8 mouse cellular contexts compared by ENCODE assay signal in the genomic region with DNA sequence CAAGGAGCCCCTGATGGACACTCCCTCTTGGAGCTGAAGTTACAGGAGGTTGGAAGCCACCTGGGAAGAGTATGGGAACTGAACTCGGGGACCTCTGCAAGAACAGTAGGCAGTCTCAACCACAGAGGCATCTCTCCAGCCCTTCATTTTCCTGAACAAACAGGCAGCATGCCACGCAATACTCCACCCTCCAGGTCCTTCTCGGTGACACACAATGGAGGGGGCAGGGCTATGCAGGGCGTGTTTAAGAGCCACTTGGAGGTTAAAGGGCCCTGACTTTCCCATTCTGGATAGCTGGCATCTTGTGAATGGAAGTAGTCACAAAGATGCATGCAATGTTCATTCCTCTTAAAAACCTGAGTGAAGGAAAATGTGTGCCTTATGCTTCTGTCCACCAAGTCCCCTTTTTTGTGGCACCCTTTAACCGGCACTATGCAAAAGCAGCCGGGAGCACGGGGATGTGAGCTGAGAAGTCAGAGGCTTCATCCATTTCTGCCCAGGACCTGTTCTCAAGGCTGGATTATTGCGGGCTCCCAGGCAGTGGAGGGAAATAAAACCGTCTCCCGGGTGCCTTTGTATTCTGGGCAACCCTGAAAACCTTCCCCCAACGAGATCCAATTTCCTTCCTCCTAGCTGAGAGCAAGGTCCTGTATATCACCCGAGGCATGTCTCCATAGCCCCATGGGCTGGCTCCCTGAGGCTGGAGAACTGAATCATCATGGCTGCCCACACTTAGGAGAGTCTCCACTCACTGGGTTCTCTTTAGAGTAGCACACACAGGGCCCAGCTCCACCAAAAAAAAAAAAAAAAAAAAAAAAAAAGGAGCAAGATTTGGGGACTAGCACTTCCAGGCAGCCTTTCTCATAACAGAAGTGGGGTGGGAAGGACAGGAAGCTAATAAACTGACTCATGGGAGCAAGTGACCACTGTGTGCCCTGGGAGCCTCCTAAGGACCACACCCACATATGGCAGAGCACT. TPM values are rescaled to one million over a fixed set of nuclear protein-coding genes. Genes with fewer than 3 reads are reported as not detected.
DNase-seq lines count a peak whose midpoint lies in the region; ATAC-seq lines count a peak whose summit lies in the region.

No protein-coding gene starts in this region.

- H3K27ac ChIP-seq in hindbrain, embryonic 13.5 days, result 0 out of 2 replicates have a peak overlapping the region, but pooled peaks have one; percentile 12
- H3K27ac ChIP-seq in hindbrain, embryonic 12.5 days, result no peak overlapping the region
- H3K27ac ChIP-seq in lung, embryonic 15.5 days, result peak overlapping the region; percentile 46; the same call in 1 of the 2 replicates

- peaks cover 55% of the 10 kb centered on the region for H3K4me1 ChIP-seq in hindbrain, embryonic 13.5 days (replicated peaks)
- H3K4me1 ChIP-seq in hindbrain, embryonic 12.5 days, result peaks cover 32% of the 10 kb centered on the region
- peaks cover 42% of the 10 kb centered on the region for H3K4me1 ChIP-seq in lung, embryonic 15.5 days

- intact Hi-C loops in heart, postnatal 36 days (cut with DNase I), result no loop called here

- H3K27me3 ChIP-seq in hindbrain, embryonic 13.5 days, result no peaks in the 10 kb centered on the region
- H3K27me3 ChIP-seq in hindbrain, embryonic 12.5 days, result no peaks in the 10 kb centered on the region
- H3K27me3 ChIP-seq in lung, embryonic 15.5 days, result no peaks in the 10 kb centered on the region

- H3K9me3 ChIP-seq in hindbrain, embryonic 13.5 days, result no peaks in the 10 kb centered on the region
- H3K9me3 ChIP-seq in hindbrain, embryonic 12.5 days (replicated peaks), result no peaks in the 10 kb centered on the region
- no peaks in the 10 kb centered on the region for H3K9me3 ChIP-seq in lung, embryonic 15.5 days

- ATAC-seq in hindbrain, embryonic 13.5 days (ENCODE audit: low FRiP score), result no peak
- no peak for ATAC-seq in hindbrain, embryonic 12.5 days (ENCODE audit: low FRiP score)
- no peak for ATAC-seq in lung, embryonic 15.5 days (ENCODE audit: borderline replicate concordance, extremely low read depth, low FRiP score, low TSS enrichment)
- ATAC-seq in frontal cortex, adult (ENCODE audit: low TSS enrichment), result no peak

- H3K4me2 ChIP-seq in hindbrain, embryonic 13.5 days, result peak overlapping the region; percentile 8; the same call in 1 of the 2 replicates
- H3K4me2 ChIP-seq in hindbrain, embryonic 12.5 days (replicated peaks), result no peak overlapping the region
- peak overlapping the region; percentile 12; the same call in 1 of the 2 replicates for H3K4me2 ChIP-seq in lung, embryonic 15.5 days

- H3K4me3 ChIP-seq in hindbrain, embryonic 13.5 days, result no peak overlapping the region
- no peak overlapping the region for H3K4me3 ChIP-seq in hindbrain, embryonic 12.5 days
- H3K4me3 ChIP-seq in lung, embryonic 15.5 days, result no peak overlapping the region

- H3K36me3 ChIP-seq in hindbrain, embryonic 13.5 days, result no peaks in the 10 kb centered on the region
- H3K36me3 ChIP-seq in hindbrain, embryonic 12.5 days, result no peaks in the 10 kb centered on the region
- no peaks in the 10 kb centered on the region for H3K36me3 ChIP-seq in lung, embryonic 15.5 days

- 30% methylated on average over 12 of the region's 12 CpGs for WGBS in hindbrain, embryonic 13.5 days
- WGBS in hindbrain, embryonic 12.5 days, result 29% methylated on average over 12 of the region's 12 CpGs
- WGBS in lung, embryonic 15.5 days, result 32% methylated on average over 12 of the region's 12 CpGs

- H3K9ac ChIP-seq in hindbrain, embryonic 13.5 days, result 0 out of 2 replicates have a peak overlapping the region, but pooled peaks have one; percentile 29
- no peak overlapping the region for H3K9ac ChIP-seq in hindbrain, embryonic 12.5 days
- H3K9ac ChIP-seq in lung, embryonic 15.5 days, result no peak overlapping the region

- DNase-seq in adipocyte (ENCODE audit: low spot score), result peak; percentile 68
- peak; percentile 30 to 45 for DNase-seq in heart, postnatal 36 days
- DNase-seq in B cell, adult 2 months, result no peak
- DNase-seq in ovary, postnatal 36 days (ENCODE audit: low spot score), result no peak

RNA-seq across cellular contexts. Expression of a gene that starts 42.8 kb away (rescaled TPM):
- polyA plus RNA-seq in hindbrain, embryonic 13.5 days (2015; fragmentation: Nextera tagmentation; extraction: Ambion mirVana), result 83.4 and 93.0 TPM in 2 replicates
- polyA plus RNA-seq in hindbrain, embryonic 12.5 days (2016; fragmentation: Nextera tagmentation; extraction: Ambion mirVana), result 56.6 and 60.7 TPM in 2 replicates
- 100 to 1,000 TPM in 1 of 2 experiments, 10 to 100 TPM in 1; 99.7 to 113 TPM for total RNA-seq in heart, postnatal 36 days (2021)
- 35.1 and 39.9 TPM in 2 replicates for polyA plus RNA-seq in lung, embryonic 15.5 days (2015; fragmentation: Nextera tagmentation; extraction: Ambion mirVana)

Comparison
In these comparisons a context has a peak if more than half of its experiments do, and no peak if none do; other contexts are left out.
1. DNase-seq: peak in adipocyte (single experiment) and heart, postnatal 36 days (2 of 2); none in B cell, adult 2 months (0 of 2) and ovary, postnatal 36 days (single experiment).